In the genomic region with DNA sequence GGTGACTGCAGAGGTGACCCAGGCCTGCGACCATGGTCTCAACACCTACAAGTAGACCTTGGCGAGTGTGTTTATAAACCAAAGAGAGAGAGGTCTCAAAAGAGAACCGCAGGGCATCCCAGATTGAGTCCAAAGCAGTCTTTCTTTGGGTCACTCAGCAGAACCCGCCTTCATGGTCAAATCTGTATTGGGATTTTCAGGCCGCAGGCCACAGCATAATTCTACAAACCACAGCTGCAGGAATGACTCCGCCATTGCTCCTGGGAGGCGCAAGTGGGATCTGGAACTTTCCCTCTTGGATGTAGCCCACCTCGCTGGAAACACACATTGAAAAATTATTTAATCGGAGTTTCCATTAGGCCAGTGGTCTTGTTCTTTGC, we compare ENCODE assay signal across 9 mouse cellular contexts. TPM values are rescaled to one million over a fixed set of nuclear protein-coding genes. Genes with fewer than 3 reads are reported as not detected.
A peak's percentile ranks its signal among the peaks of the same experiment; 100 is the strongest.
DNase-seq lines count a peak whose midpoint lies in the region; ATAC-seq and TF ChIP-seq lines count a peak whose summit lies in the region.
"Had no signal": no experiment of that assay in that cellular context is flagged by ENCODE, and none has a peak within 500 bp of the region (broad histone marks: within the 10 kb centered on the region; RNA-seq: fewer than 3 reads in every experiment).

No protein-coding gene starts in this region.

- peaks cover 1% of the 10 kb centered on the region; the same call in 1 of the 2 replicates for H3K4me1 ChIP-seq in heart, adult 2 months (ENCODE audit: control insufficient read depth, insufficient read depth, low read length)
- H3K4me1 ChIP-seq in E14TG2a.4 (replicated peaks; ENCODE audit: low read depth, low read length): peaks cover 49% of the 10 kb centered on the region
- H3K4me1 ChIP-seq in forebrain, postnatal 0 days (ENCODE audit: insufficient read depth): peaks cover 16% of the 10 kb centered on the region
- H3K4me1 ChIP-seq in liver, embryonic 16.5 days (ENCODE audit: control insufficient read depth, low read depth, low read length): peaks cover 7% of the 10 kb centered on the region

- H3K9ac ChIP-seq in heart, adult 2 months (ENCODE audit: low read depth, low read length): no peak overlapping the region
- peak overlapping the region; percentile 88; the same call in 1 of the 2 replicates for H3K9ac ChIP-seq in forebrain, postnatal 0 days
- H3K9ac ChIP-seq in liver, embryonic 16.5 days (ENCODE audit: low read depth, low read length): no peak overlapping the region

- peak overlapping the region; percentile 19; the same call in 1 of the 2 replicates for H3K27ac ChIP-seq in heart, adult 2 months
- peak overlapping the region; percentile 97 for H3K27ac ChIP-seq in forebrain, postnatal 0 days (ENCODE audit: low read depth, low read length)
- H3K27ac ChIP-seq in liver, embryonic 16.5 days (ENCODE audit: low read length): no peak overlapping the region

- intact Hi-C loops in heart, adult 2 months (cut with DNase I): loop anchor here (1.0 to 5.0 kb wide), 4 partner anchors 44 to 247 kb away; no protein-coding TSS in a partner anchor

- H3K9me3 ChIP-seq in E14TG2a.4 (ENCODE audit: low read length): no peaks in the 10 kb centered on the region
- no peaks in the 10 kb centered on the region for H3K9me3 ChIP-seq in forebrain, postnatal 0 days (ENCODE audit: low read length)
- no peaks in the 10 kb centered on the region for H3K9me3 ChIP-seq in liver, embryonic 16.5 days (replicated peaks; ENCODE audit: control insufficient read depth, low read length)

- 65% methylated on average over 9 of the region's 9 CpGs for WGBS in heart, adult 2 months
- WGBS in forebrain, postnatal 0 days: 37% methylated on average over 9 of the region's 9 CpGs
- WGBS in liver, embryonic 16.5 days (ENCODE audit: insufficient replicate concordance): 59% methylated on average over 9 of the region's 9 CpGs

- H3K27me3 ChIP-seq in heart, adult 2 months (ENCODE audit: control insufficient read depth, insufficient read depth, low read length): no peaks in the 10 kb centered on the region
- peaks cover 7% of the 10 kb centered on the region for H3K27me3 ChIP-seq in E14TG2a.4 (ENCODE audit: insufficient read depth, low read length)
- no peaks in the 10 kb centered on the region for H3K27me3 ChIP-seq in forebrain, postnatal 0 days (ENCODE audit: insufficient read depth, low read length)
- no peaks in the 10 kb centered on the region for H3K27me3 ChIP-seq in liver, embryonic 16.5 days (ENCODE audit: control insufficient read depth, insufficient read depth, low read depth, low read length)

- ATAC-seq in forebrain, postnatal 0 days: no peak
- no peak for ATAC-seq in liver, embryonic 16.5 days (ENCODE audit: low read depth)

- peak overlapping the region; percentile 98 for H3K4me2 ChIP-seq in forebrain, postnatal 0 days (ENCODE audit: low read depth)
- peak overlapping the region; percentile 80; the same call in 1 of the 2 replicates for H3K4me2 ChIP-seq in liver, embryonic 16.5 days (ENCODE audit: low read depth, low read length)

- TF ChIP-seq POLR2A in heart, adult 2 months (IDR thresholded peaks at IDR 0.05; ENCODE audit: insufficient read depth, low read depth, low read length): no peak

- H3K79me2 ChIP-seq in heart, adult 2 months (replicated peaks; ENCODE audit: control insufficient read depth, insufficient read depth, low read length): no peaks in the 10 kb centered on the region

- H3K36me3 ChIP-seq in heart, adult 2 months (ENCODE audit: control insufficient read depth, insufficient read depth, low read length): no peaks in the 10 kb centered on the region
- H3K36me3 ChIP-seq in E14TG2a.4 (ENCODE audit: insufficient read depth, low read length): peaks cover 30% of the 10 kb centered on the region
- peaks cover under 1% of the 10 kb centered on the region for H3K36me3 ChIP-seq in forebrain, postnatal 0 days (ENCODE audit: insufficient read depth)
- H3K36me3 ChIP-seq in liver, embryonic 16.5 days (ENCODE audit: control insufficient read depth, insufficient read depth): no peaks in the 10 kb centered on the region

- no peak for TF ChIP-seq EP300 in heart, adult 2 months (IDR thresholded peaks at IDR 0.05; ENCODE audit: insufficient read depth, low read depth, low read length)

- no peak overlapping the region for H3K4me3 ChIP-seq in heart, adult 2 months
- 0 out of 2 replicates have a peak overlapping the region, but pooled peaks have one; percentile 41 for H3K4me3 ChIP-seq in E14TG2a.4 (replicated peaks; ENCODE audit: low read length)
- peak overlapping the region; percentile 75; the same call in 1 of the 2 replicates for H3K4me3 ChIP-seq in forebrain, postnatal 0 days (ENCODE audit: low read depth, low read length)
- no peak overlapping the region for H3K4me3 ChIP-seq in liver, embryonic 16.5 days (ENCODE audit: low read depth, low read length)

- DNase-seq in heart, adult 2 months: no peak
- DNase-seq in heart, adult 11 months: no peak
- DNase-seq in forebrain, postnatal 0 days: no peak
- no peak for DNase-seq in right cerebral cortex, adult 18-20 months
- DNase-seq in thymus, adult 18-20 months: no peak
- DNase-seq in urinary bladder, postnatal 4 days (ENCODE audit: low spot score in 2 of 2): no peak

- no peak for TF ChIP-seq CTCF in heart, adult 2 months (IDR thresholded peaks at IDR 0.05)
- TF ChIP-seq CTCF in E14TG2a.4 (conservative IDR thresholded peaks at IDR 0.05; ENCODE audit: low read length): no peak
- no peak for TF ChIP-seq CTCF in forebrain, postnatal 0 days (IDR thresholded peaks at IDR 0.05; ENCODE audit: low read depth)

RNA-seq across cellular contexts. Expression of gene Cbx6, which starts 0.4 kb away (rescaled TPM):
- total RNA-seq in heart, adult 2 months (2021): 10 to 100 TPM; 21.1 to 21.3 TPM
- 22.9 and 24.1 TPM in 2 replicates for polyA plus RNA-seq in heart, adult 2 months (2012; rRNA removed)
- total RNA-seq in forebrain, postnatal 0 days (2014; rRNA removed): 69.1 and 86.8 TPM in 2 replicates
- polyA plus RNA-seq in forebrain, postnatal 0 days (2015; fragmentation: Nextera tagmentation; extraction: Ambion mirVana): 27.5 and 53.8 TPM in 2 replicates
- polyA plus RNA-seq in liver, embryonic 16.5 days (2015; fragmentation: Nextera tagmentation; extraction: Ambion mirVana): 5.8 and 6.3 TPM in 2 replicates

RNA-seq across cellular contexts. Expression of gene Npcd, which starts 0.8 kb away (rescaled TPM):
- total RNA-seq in heart, adult 2 months (2021): under 1 TPM; 0.29 to 0.30 TPM
- polyA plus RNA-seq in heart, adult 2 months (2012; rRNA removed): 0.31 TPM in 1 of 2 replicates, not detected in the other
- 9.0 and 18.6 TPM in 2 replicates for total RNA-seq in forebrain, postnatal 0 days (2014; rRNA removed)
- 3.7 and 4.0 TPM in 2 replicates for polyA plus RNA-seq in forebrain, postnatal 0 days (2015; fragmentation: Nextera tagmentation; extraction: Ambion mirVana)
- polyA plus RNA-seq in liver, embryonic 16.5 days (2015; fragmentation: Nextera tagmentation; extraction: Ambion mirVana): not detected in 2 replicates
- polyA plus RNA-seq: C2C12 had no signal

RNA-seq across cellular contexts. Expression of gene Nptxr, which starts 30.3 kb away (rescaled TPM):
- total RNA-seq in heart, adult 2 months (2021): 1 to 10 TPM; 1.5 to 1.7 TPM
- 1.3 and 1.6 TPM in 2 replicates for polyA plus RNA-seq in heart, adult 2 months (2012; rRNA removed)
- total RNA-seq in forebrain, postnatal 0 days (2014; rRNA removed): 129 and 184 TPM in 2 replicates
- 41.9 and 87.3 TPM in 2 replicates for polyA plus RNA-seq in forebrain, postnatal 0 days (2015; fragmentation: Nextera tagmentation; extraction: Ambion mirVana)
- 0.07 and 0.14 TPM in 2 replicates for polyA plus RNA-seq in liver, embryonic 16.5 days (2015; fragmentation: Nextera tagmentation; extraction: Ambion mirVana)

RNA-seq across cellular contexts. Expression of gene Apobec3, which starts 56.6 kb away (rescaled TPM):
- total RNA-seq in heart, adult 2 months (2021): 1 to 10 TPM; 6.8 to 7.1 TPM
- polyA plus RNA-seq in heart, adult 2 months (2012; rRNA removed): 13.9 and 16.3 TPM in 2 replicates
- total RNA-seq in forebrain, postnatal 0 days (2014; rRNA removed): 4.0 and 5.3 TPM in 2 replicates
- 3.1 and 3.6 TPM in 2 replicates for polyA plus RNA-seq in forebrain, postnatal 0 days (2015; fragmentation: Nextera tagmentation; extraction: Ambion mirVana)
- polyA plus RNA-seq in liver, embryonic 16.5 days (2015; fragmentation: Nextera tagmentation; extraction: Ambion mirVana): 33.1 and 35.2 TPM in 2 replicates

RNA-seq across cellular contexts. Expression of gene Dnal4, which starts 57.2 kb away (rescaled TPM):
- 10 to 100 TPM; 19.3 to 21.7 TPM for total RNA-seq in heart, adult 2 months (2021)
- polyA plus RNA-seq in heart, adult 2 months (2012; rRNA removed): 43.0 and 46.8 TPM in 2 replicates
- total RNA-seq in forebrain, postnatal 0 days (2014; rRNA removed): 58.3 and 59.2 TPM in 2 replicates
- polyA plus RNA-seq in forebrain, postnatal 0 days (2015; fragmentation: Nextera tagmentation; extraction: Ambion mirVana): 81.5 and 94.5 TPM in 2 replicates
- 7.2 and 8.3 TPM in 2 replicates for polyA plus RNA-seq in liver, embryonic 16.5 days (2015; fragmentation: Nextera tagmentation; extraction: Ambion mirVana)

Comparison
In these comparisons a context has a peak if more than half of its experiments do, and no peak if none do; other contexts are left out.
1. H3K4me3 ChIP-seq: peak in E14TG2a.4 (single experiment) and forebrain, postnatal 0 days (single experiment); none in heart, adult 2 months (single experiment) and liver, embryonic 16.5 days (single experiment).
2. RNA of gene Nptxr, which starts 30.3 kb away (polyA plus RNA-seq): 41.9 to 87.3 TPM in forebrain, postnatal 0 days; 1.3 to 1.6 TPM in heart, adult 2 months and 0.07 to 0.14 TPM in liver, embryonic 16.5 days; every median in the first group is over 10 times any median in the second.